Mouse (Mus musculus) heart, adult 11 months (tissue): ENCODE results near the gene Lin54.

Experiments used
- DNase-seq: peaks from one replicate; pipeline ENCODE4 v3.0.0; 2022

Lin54 gene

DNA sequence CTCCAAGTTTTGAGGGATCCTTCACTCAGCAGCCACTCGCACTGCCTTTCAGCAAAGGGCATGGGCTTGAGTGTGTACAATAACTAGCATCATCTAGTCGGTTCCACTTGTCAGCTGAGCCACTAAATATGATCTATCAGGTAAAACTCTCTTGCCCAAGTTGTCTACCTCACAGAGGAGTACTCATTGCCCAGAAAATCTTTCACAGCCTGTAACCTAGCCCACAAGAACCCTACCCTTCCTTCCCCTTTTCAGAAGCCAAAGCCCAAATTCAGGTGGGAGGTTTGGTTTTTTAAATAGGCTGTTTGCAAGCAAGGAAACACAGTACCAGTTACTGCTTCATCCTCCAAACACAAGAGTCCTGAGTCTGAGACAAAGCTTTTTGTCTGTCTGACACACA is 13.3 kb downstream of the Lin54 start:
- DNase-seq: peak; percentile 52

GRCm38 (mm10) chr5:100483569-100483968 is 16.9 kb downstream of the Lin54 start:
- no peak for DNase-seq

- DNase-seq: peak; percentile 71
These were observed 22.8 kb downstream of the Lin54 start for GRCm38 (mm10) chr5:100477604-100478003.

GRCm38 (mm10) chr5:100476328-100476727 is 24.1 kb downstream of the Lin54 start:
- peak; percentile 54 for DNase-seq

DNA sequence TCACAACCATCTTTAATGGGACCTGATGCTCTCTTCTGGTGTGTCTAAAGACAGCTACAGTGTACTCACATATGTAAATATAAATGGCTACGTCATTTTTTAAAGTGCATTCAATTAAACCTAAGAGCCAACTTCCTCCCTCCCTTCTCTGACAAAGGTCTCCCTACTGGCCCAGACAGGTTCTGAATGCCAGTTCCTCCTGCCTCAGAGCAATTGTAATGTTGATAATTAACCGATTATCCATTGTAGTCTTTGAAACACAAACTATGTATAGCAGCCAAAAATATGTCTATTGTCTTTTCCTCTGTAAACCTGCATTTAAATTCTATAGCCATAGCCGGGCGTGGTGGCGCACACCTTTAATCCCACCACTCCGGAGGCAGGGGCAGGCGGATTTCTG is 33.1 kb downstream of the Lin54 start:
- no peak for DNase-seq

DNA sequence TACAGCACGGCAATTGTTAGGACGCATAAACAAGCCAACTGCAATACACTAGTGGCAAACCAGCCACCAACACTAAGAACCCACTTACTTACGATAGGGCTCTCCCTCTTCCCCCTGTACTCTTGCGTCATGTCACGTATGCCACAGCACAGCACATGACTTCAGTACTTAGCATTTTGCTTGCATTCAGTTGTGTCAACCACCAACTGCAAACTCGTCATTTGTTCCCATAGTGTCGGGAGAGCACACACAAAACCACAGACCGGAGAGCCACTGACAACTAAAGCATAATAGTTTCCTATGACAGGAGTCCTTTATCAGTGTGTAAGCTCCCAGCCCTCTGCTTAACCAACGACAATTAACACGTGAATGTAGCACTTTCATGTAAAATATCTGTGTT is 33.8 kb downstream of the Lin54 start:
- no peak for DNase-seq

DNA sequence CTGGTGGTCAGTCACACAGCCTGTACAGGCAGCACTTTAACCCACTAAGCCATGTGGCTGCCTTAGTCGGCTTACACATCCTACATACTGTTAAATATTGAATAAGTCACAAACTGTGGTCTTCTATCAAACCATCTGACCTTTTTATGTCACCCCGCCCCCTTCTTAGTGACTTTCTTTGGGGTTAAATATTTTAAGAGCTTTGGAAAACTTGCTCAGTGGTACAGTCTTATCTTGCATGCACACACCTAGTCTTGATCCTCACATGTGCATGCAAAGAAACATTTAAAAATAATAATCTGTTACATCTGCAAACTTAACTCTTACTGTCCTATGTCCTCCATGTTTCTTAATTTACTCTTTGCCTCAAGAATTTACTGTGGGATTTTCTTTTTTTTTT is 38.1 kb downstream of the Lin54 start:
- DNase-seq: peak; percentile 52

GRCm38 (mm10) chr5:100461526-100461925 is 38.9 kb downstream of the Lin54 start:
- peak; percentile 49 for DNase-seq

- DNase-seq: peak; percentile 60
These were observed 41.0 kb downstream of the Lin54 start for GRCm38 (mm10) chr5:100459468-100459867.

GRCm38 (mm10) chr5:100451871-100452270 is 48.6 kb downstream of the Lin54 start:
- no peak for DNase-seq

DNA sequence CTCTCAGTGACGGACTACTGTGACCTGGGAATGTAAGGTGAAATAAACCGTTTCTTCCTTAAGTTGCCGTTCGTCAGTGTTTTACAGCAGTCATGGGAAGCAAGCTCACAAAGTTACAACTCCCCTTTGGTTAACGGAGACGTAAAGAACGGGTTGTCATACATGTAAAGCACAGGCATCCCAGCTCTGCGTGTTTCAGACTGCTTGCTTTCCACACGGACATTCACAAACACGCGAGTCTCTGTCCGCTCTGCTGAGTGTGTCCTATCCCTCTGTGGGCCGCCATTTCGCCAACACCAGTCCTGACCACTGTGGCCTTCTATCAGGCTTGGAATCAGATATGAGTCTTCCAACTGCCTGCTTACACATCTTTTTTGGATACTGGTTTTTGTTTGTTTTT is 61.6 kb downstream of the Lin54 start:
- DNase-seq: peak; percentile 74

DNA sequence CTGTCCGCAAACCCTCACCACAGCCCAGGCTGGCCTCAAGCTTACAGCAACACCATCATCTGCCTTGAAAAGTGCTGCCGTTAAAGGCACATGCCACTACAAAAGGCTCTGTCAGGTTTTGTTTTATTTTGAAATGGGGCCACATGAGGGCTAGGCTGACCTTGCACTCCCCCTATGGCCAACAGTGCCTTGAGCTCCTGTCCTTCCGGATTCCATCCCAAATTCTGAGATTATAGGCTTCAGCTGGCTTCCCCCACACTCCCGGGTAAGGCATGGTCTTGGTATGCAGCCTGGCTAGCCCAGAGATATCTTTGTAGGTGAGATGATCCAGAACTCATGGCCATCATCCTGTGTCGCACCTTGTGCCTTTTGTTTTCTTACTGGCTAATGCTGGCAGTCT is 62.5 kb downstream of the Lin54 start:
- DNase-seq: peak; percentile 57

- DNase-seq: peak; percentile 83
These were observed 63.4 kb downstream of the Lin54 start for GRCm38 (mm10) chr5:100437086-100437485.

DNA sequence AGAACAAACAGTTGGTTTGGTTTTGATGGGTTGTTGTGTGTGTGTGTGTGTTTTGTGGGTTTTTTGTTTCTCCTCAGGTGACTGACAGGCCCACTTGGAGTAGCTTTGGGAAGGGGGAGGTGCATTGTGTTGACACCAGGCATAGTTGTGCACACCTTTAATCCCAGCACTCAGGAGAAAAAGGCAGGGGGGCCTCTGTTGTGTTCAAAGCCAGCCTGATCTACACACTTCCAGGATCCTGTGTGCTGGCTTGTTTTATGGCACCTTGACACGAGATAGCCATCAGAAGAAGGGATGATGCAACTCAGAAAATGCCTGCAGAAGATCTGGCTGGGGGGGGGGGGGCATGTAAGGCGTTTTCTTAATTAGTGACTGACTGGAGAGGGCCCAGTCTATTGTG is 69.5 kb downstream of the Lin54 start:
- no peak for DNase-seq

DNA sequence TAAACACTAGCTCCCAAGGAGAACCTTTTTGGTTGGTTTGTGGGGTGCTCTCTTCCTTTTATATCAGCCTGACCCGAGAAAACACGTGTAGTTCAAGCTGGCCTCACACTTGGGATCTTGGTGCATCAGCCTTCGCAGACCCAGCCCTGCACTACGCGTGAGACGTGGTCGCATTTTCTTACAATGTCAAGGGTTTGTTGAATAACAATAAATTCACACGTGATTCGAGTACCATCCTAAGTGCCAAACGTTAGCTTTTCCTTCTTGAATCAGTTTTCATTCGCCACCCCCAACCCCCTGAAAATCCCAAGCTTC is 70.4 kb downstream of the Lin54 start:
- no peak for DNase-seq

- peak; percentile 100 for DNase-seq
These were observed 70.9 kb downstream of the Lin54 start for GRCm38 (mm10) chr5:100429344-100430075.

GRCm38 (mm10) chr5:100428734-100429343 is 71.6 kb downstream of the Lin54 start:
- DNase-seq: no peak

- DNase-seq: peak; percentile 82
These were observed 72.3 kb downstream of the Lin54 start for GRCm38 (mm10) chr5:100428031-100428733.

DNA sequence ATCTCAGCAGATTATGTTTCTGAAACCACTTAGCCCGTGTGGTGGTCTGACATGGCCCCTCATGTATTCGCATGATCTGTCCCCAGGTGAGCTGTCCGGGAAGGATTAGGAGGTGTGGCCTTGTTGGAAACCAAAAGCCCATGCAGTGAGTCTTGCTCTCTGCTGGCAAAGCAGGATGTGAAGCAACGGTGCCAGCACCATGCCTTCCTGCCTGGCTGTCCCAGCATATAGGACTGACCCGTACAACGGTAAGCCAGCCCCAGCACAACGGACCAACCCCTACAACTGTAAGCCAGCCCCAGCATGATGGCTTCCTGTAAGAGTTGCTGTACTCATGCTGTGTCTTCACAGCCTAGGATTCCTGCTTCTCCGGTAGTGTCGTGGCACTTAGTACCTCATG is 73.2 kb downstream of the Lin54 start:
- peak; percentile 76 for DNase-seq

- DNase-seq: peak; percentile 73
These were observed 74.6 kb downstream of the Lin54 start for GRCm38 (mm10) chr5:100425823-100426222.

DNA sequence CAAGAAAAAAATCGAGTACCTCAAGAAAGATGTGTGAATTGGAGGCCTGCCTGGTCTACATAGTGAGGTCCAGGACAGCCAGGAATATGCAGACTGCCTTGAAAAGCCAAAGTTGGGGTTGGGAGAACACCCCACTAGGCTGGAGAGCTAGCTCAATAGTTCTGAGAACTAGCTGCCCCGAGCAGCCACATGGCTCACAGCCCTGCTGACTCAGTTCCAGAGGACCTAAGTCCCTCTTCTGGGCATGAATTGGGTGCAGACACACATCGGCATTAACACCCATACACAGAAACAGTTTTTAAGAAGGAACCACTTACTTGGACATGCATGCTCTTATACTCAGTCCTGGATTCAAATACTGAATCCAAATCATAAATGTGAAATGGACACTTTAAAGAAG is 76.2 kb downstream of the Lin54 start:
- peak; percentile 35 for DNase-seq

DNA sequence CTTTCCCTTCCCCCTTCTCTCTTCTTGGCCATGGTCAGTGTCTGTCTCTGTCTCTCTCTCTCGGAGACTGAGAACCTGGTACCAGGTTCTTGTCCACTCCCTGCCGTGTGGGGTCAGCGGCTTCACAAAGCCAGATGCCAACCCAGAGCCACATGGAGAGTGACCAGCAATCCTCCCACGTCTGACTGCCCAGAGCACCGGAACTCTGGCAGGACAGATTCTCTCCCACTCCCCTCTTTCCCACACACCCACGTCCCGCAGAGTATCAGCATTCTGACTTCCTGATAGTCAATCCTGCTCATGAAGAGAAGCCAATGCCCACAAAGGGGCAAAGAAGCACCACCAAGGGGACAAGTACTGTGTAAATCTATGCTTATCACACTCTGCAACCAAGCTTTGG is 76.8 kb downstream of the Lin54 start:
- DNase-seq: peak; percentile 79

DNA sequence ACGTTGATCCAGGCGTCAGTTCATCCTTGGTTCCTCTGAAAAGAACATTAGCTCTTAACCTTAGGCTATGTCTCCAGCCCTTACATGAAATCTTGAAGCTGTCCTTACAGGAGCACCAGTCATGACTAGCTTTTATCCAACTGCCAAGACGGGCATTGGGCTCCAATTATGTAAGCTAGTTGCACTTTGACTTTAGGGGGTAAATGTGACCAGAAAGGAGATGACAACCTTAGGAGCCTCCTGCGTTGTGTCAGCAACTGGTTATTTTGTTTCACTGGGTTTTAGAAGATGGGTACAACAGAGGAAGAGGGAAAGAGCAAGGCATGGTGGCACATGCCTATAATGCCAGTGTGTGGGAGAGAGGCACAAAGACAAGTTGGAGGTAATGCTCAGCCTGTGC is 81.6 kb downstream of the Lin54 start:
- peak; percentile 64 for DNase-seq

DNA sequence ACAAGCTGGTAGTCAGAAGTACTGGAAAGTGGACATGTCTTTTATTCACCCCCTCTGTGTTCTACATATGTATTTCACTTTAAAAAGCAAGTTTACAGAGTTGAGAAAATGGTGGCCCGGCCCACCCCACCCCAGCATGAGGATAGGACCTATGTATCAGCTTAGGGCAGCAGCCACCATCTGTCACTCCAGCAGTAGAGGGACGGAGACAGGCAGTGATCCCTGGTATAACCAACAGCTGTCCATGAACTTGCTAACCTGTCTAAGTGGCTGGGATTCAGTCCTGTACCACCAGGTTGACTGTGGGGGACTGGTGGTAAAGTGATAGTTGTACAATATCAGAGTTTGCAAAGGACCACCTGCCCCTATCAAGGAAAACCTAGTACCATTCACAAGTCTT is 82.4 kb downstream of the Lin54 start:
- peak; percentile 79 for DNase-seq
